9 mouse cellular contexts compared by ENCODE assay signal in genomic region chr14:74602543-74602942, GRCm38 (mm10). TPM values are rescaled to one million over a fixed set of nuclear protein-coding genes. Genes with fewer than 3 reads are reported as not detected.
DNase-seq lines count a peak whose midpoint lies in the region; ATAC-seq and TF ChIP-seq lines count a peak whose summit lies in the region.
"Had no signal": no experiment of that assay in that cellular context is flagged by ENCODE, and none has a peak within 500 bp of the region (broad histone marks: within the 10 kb centered on the region; RNA-seq: fewer than 3 reads in every experiment).

No protein-coding gene starts in this region.

- no peaks in the 10 kb centered on the region for H3K27me3 ChIP-seq in intestine, postnatal 0 days (replicated peaks; ENCODE audit: control insufficient read depth, insufficient read depth, low read length)
- H3K27me3 ChIP-seq in intestine, embryonic 16.5 days (replicated peaks; ENCODE audit: control insufficient read depth, insufficient read depth, low read length), result no peaks in the 10 kb centered on the region
- H3K27me3 ChIP-seq in hindbrain, postnatal 0 days (ENCODE audit: insufficient read depth, low read length), result no peaks in the 10 kb centered on the region

- H3K4me3 ChIP-seq in intestine, postnatal 0 days (ENCODE audit: low read depth, low read length), result no peak overlapping the region
- no peak overlapping the region for H3K4me3 ChIP-seq in intestine, embryonic 16.5 days (ENCODE audit: low read length)
- H3K4me3 ChIP-seq in hindbrain, postnatal 0 days (ENCODE audit: low read length), result no peak overlapping the region
- H3K4me3 ChIP-seq: erythroblast, embryonic 14.5 days had no signal

- no peak overlapping the region for H3K27ac ChIP-seq in intestine, postnatal 0 days (ENCODE audit: low read depth, low read length)
- no peak overlapping the region for H3K27ac ChIP-seq in intestine, embryonic 16.5 days (ENCODE audit: low read length)
- H3K27ac ChIP-seq in hindbrain, postnatal 0 days, result no peak overlapping the region

- H3K4me2 ChIP-seq in intestine, postnatal 0 days (replicated peaks; ENCODE audit: low read depth), result no peak overlapping the region
- H3K4me2 ChIP-seq in intestine, embryonic 16.5 days (ENCODE audit: low read depth, low read length), result no peak overlapping the region
- H3K4me2 ChIP-seq in hindbrain, postnatal 0 days (ENCODE audit: low read depth, low read length), result no peak overlapping the region

- H3K36me3 ChIP-seq in intestine, postnatal 0 days (ENCODE audit: control insufficient read depth, insufficient read depth), result no peaks in the 10 kb centered on the region
- no peaks in the 10 kb centered on the region for H3K36me3 ChIP-seq in intestine, embryonic 16.5 days (ENCODE audit: control insufficient read depth, insufficient read depth, low read length)
- no peaks in the 10 kb centered on the region for H3K36me3 ChIP-seq in hindbrain, postnatal 0 days (ENCODE audit: insufficient read depth, low read length)

- ATAC-seq in intestine, postnatal 0 days, result no peak
- no peak for ATAC-seq in intestine, embryonic 16.5 days
- 0 out of 2 replicates have a peak, but pooled peaks have one; percentile 55 for ATAC-seq in hindbrain, postnatal 0 days
- ATAC-seq in erythroblast, adult 5-6 weeks (replicated peaks; ENCODE audit: low FRiP score, poor library complexity, severe bottlenecking), result no peak

- DNase-seq in R1 (ENCODE audit: low read depth, low spot score), result peak; percentile 38
- peak; percentile 68 for DNase-seq in embryo, embryonic 11 days
- DNase-seq in hindbrain, postnatal 0 days (ENCODE audit: low spot score), result peak; percentile 73
- peak; percentile 55 to 56 for DNase-seq in left cerebral cortex, postnatal 25 days (ENCODE audit: low spot score in 2 of 2)
- DNase-seq in ovary, postnatal 14 days (ENCODE audit: low spot score), result peak; percentile 31

- no peak overlapping the region for H3K9ac ChIP-seq in intestine, postnatal 0 days (ENCODE audit: low read depth, low read length)
- no peak overlapping the region for H3K9ac ChIP-seq in intestine, embryonic 16.5 days (ENCODE audit: low read depth, low read length)
- no peak overlapping the region for H3K9ac ChIP-seq in hindbrain, postnatal 0 days (replicated peaks; ENCODE audit: low read length)

- no peaks in the 10 kb centered on the region for H3K4me1 ChIP-seq in intestine, postnatal 0 days (replicated peaks; ENCODE audit: control insufficient read depth, insufficient read depth, low read length)
- H3K4me1 ChIP-seq in intestine, embryonic 16.5 days (ENCODE audit: control insufficient read depth, insufficient read depth, low read length), result no peaks in the 10 kb centered on the region
- no peaks in the 10 kb centered on the region for H3K4me1 ChIP-seq in hindbrain, postnatal 0 days (ENCODE audit: insufficient read depth, low read length)

- intact Hi-C loops in left cerebral cortex, postnatal 25 days (cut with DNase I), result no loop called here

- TF ChIP-seq CTCF in intestine, postnatal 0 days (IDR thresholded peaks at IDR 0.05; ENCODE audit: low read depth), result peak; percentile 88
- peak; percentile 85 for TF ChIP-seq CTCF in hindbrain, postnatal 0 days (IDR thresholded peaks at IDR 0.05; ENCODE audit: low read depth)

- WGBS in intestine, postnatal 0 days, result 41% methylated on average over 7 of the region's 7 CpGs
- WGBS in intestine, embryonic 16.5 days, result 49% methylated on average over 7 of the region's 7 CpGs
- WGBS in hindbrain, postnatal 0 days, result 56% methylated on average over 7 of the region's 7 CpGs

- no peaks in the 10 kb centered on the region for H3K9me3 ChIP-seq in intestine, postnatal 0 days (ENCODE audit: control insufficient read depth)
- no peaks in the 10 kb centered on the region for H3K9me3 ChIP-seq in intestine, embryonic 16.5 days (ENCODE audit: control insufficient read depth, low read length)
- no peaks in the 10 kb centered on the region for H3K9me3 ChIP-seq in hindbrain, postnatal 0 days (ENCODE audit: low read length)

RNA-seq across cellular contexts. Expression of gene Htr2a, which starts 38.1 kb away (rescaled TPM):
- polyA plus RNA-seq in intestine, postnatal 0 days (2015; fragmentation: Nextera tagmentation; extraction: Ambion mirVana), result 0.14 and 0.17 TPM in 2 replicates
- 0.15 and 0.16 TPM in 2 replicates for polyA plus RNA-seq in intestine, embryonic 16.5 days (2015; fragmentation: Nextera tagmentation; extraction: Ambion mirVana)
- 8.3 and 8.7 TPM in 2 replicates for total RNA-seq in hindbrain, postnatal 0 days (2014; rRNA removed)
- 2.4 TPM in 2 replicates for polyA plus RNA-seq in hindbrain, postnatal 0 days (2015; fragmentation: Nextera tagmentation; extraction: Ambion mirVana)
- 10 to 100 TPM; 29.8 to 30.2 TPM for total RNA-seq in left cerebral cortex, postnatal 25 days (2021)
- not detected in 2 replicates for total RNA-seq in erythroblast, adult 5-6 weeks (2015; ENCODE audit: low replicate concordance)
- 0.09 and 0.42 TPM in 2 replicates for total RNA-seq in erythroblast, adult 5-6 weeks (2017; ENCODE audit: low replicate concordance)
- polyA plus RNA-seq: erythroblast, embryonic 14.5 days had no signal
